Mouse (Mus musculus) heart, postnatal 0 days (tissue): ENCODE data around the gene Xxylt1. TPM values are rescaled to one million over a fixed set of nuclear protein-coding genes. Genes with fewer than 3 reads are reported as not detected.

Experiments
- ATAC-seq: fragments of 200-750 bp; cut with Nextera tagmentation; 2 replicates; pipeline ENCODE4 v1.8.0; 2017; ENCODE audit warnings: low read depth, moderate number of reproducible peaks, moderate library complexity; ENCODE audit not compliant: insufficient read depth
- DNase-seq: peaks from one replicate; pipeline ENCODE4 v3.0.0-alpha.2; 2016; ENCODE audit warnings: low spot score
- H3K27ac ChIP-seq: fragments of 300-500 bp; sonication (generic); 2 replicates; pipeline ENCODE4 v1.5.1; 2014; ENCODE audit warnings: low read depth, mild to moderate bottlenecking
- H3K27me3 ChIP-seq: fragments of 300-500 bp; sonication (generic); 2 replicates; pipeline ENCODE4 v1.6.1; 2014; ENCODE audit warnings: low read length, mixed read lengths; ENCODE audit not compliant: control insufficient read depth, insufficient read depth
- H3K36me3 ChIP-seq: fragments of 300-500 bp; sonication (generic); replicated peaks from 2 replicates; pipeline ENCODE4 v1.6.1; 2014; ENCODE audit warnings: low read length, mixed read lengths; ENCODE audit not compliant: control insufficient read depth, insufficient read depth
- H3K4me1 ChIP-seq: fragments of 300-500 bp; sonication (generic); 2 replicates; pipeline ENCODE4 v1.6.1; 2014; ENCODE audit warnings: antibody characterized with exemption; ENCODE audit not compliant: control insufficient read depth, insufficient read depth
- H3K4me2 ChIP-seq: fragments of 300-500 bp; sonication (generic); 2 replicates; pipeline ENCODE4 v1.6.1; 2014; ENCODE audit warnings: low read depth, mild to moderate bottlenecking, low read length, moderate library complexity
- H3K4me3 ChIP-seq: fragments of 300-500 bp; sonication (generic); 2 replicates; pipeline ENCODE4 v1.5.1; 2014; ENCODE audit warnings: low read depth, low read length
- H3K9ac ChIP-seq: fragments of 300-500 bp; sonication (generic); replicated peaks from 2 replicates; pipeline ENCODE4 v1.6.1; 2014; ENCODE audit warnings: low read depth, low read length, mixed read lengths
- H3K9me3 ChIP-seq: fragments of 300-500 bp; sonication (generic); replicated peaks from 2 replicates; pipeline ENCODE4 v1.6.1; 2016; ENCODE audit warnings: low read length; ENCODE audit not compliant: control insufficient read depth
- CTCF ChIP-seq: IDR thresholded peaks from 2 replicates; pipeline ENCODE4 v1.5.1; 2016; ENCODE audit warnings: antibody characterized with exemption, control low read depth, low read depth
- EP300 ChIP-seq: IDR thresholded peaks from 2 replicates; pipeline ENCODE4 v1.6.1; 2016; ENCODE audit warnings: antibody characterized with exemption, low read depth
- WGBS: fragments of 180-500 bp; shearing (Covaris S2); extraction: QIAGEN DNeasy Blood & Tissue Kit; methylation state at CpG from one replicate; pipeline ENCODE4 v1.1.7; 2014; 5-methylcytosine and 5-hydroxymethylcytosine counted together
- polyA plus RNA-seq: library from polyadenylated mRNA; unstranded; fragments of >200 nt; fragmentation: Nextera tagmentation; extraction: Ambion mirVana; gene quantifications from 2 replicates; pipeline ENCODE4 v1.2.1, GENCODE M21; 2015
- total RNA-seq: library from RNA; depleted of rRNA; stranded (reverse); fragments of >200 nt; gene quantifications from 2 replicates; pipeline ENCODE4 v1.2.3, GENCODE M21; 2014; ENCODE audit warnings: low replicate concordance

The Xxylt1 gene
- total and polyA plus RNA-seq, 2 experiments from 2014 or later = 5.9 to 16.2 TPM

- Histone ChIP-seq H3K4me2 (no peak overlapping the region), H3K36me3 (no peaks in the 10 kb centered on the region), H3K27ac (no peak overlapping the region), H3K9me3 (no peaks in the 10 kb centered on the region), H3K27me3 (no peaks in the 10 kb centered on the region), H3K9ac (no peak overlapping the region), H3K4me3 (no peak overlapping the region), H3K4me1 (peaks cover 4% of the 10 kb centered on the region; the same call in 1 of the 2 replicates)
- ATAC-seq = no peak
- WGBS = 63% methylated on average over 7 of the region's 7 CpGs
- no peak for DNase-seq
- no peak for TF ChIP-seq EP300
Observed at GRCm38 (mm10) chr16:31068280-31068679, 13.0 kb downstream of the Xxylt1 start.

DNA sequence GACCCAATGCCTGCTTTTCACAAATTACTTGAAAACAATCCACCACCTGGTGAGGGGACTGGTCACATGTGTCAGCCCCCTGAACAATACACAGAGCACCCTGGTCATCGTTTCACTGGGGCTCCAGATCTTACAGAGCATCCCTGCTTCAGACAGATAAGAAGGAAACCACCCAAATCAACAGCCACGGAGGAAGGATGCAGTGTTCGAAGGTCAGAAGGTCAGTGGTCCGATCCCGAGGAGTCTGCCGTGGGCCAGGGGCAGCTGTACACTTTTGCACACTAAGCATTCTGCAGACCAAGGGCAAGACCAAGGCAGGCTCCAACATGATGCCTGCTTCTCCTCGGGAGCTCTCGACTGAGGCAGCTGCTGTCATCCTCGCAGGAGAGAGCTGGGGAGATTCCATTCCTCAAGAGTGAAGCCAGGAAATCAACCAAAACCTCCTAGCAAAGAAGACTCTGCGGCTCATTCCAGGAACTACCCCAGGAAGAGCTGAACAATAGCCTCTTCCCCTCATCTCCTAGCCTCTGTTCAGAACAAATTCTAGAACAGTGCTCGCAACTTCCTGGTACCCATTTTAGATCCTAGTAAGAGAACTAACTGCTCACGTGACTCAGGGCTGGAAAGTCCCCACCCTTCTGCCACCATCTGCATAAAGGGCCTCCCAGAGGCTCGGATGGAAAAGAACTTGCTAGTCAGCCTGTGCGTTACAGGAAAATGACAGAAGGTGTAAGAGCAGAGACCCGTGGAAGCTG is 14.7 kb downstream of the Xxylt1 start:
- DNase-seq (peak; percentile 72), ATAC-seq (peak; percentile 56)
- 37% methylated on average over 15 of the region's 15 CpGs for WGBS
- Histone ChIP-seq H3K4me1 (peaks cover 4% of the 10 kb centered on the region; the same call in 1 of the 2 replicates), H3K4me3 (no peak overlapping the region), H3K36me3 (no peaks in the 10 kb centered on the region), H3K27ac (peak overlapping the region; percentile 84), H3K9me3 (no peaks in the 10 kb centered on the region), H3K27me3 (no peaks in the 10 kb centered on the region), H3K9ac (no peak overlapping the region), H3K4me2 (no peak overlapping the region; the same call in 1 of the 2 replicates)
- TF ChIP-seq CTCF (no peak), EP300 (peak; percentile 85)

DNA sequence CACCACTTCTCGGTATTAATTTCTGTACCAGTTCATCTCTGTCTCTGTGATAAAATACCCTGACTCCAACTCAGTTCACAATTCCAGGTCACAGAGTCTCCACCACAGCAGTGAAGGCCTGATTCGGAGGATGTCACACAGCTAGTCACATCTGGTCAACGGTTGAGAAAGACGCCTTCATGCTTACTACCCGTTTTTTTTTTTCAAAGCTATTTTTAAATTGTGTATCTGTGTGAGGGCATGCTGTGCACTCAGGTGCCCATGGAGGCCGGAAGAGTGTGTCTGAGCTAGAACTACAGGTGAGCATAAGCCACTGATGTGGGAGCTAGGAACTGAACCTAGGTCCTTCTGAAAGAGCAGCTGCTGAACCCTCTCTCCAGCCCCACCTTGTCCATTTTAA is 16.4 kb downstream of the Xxylt1 start:
- Histone ChIP-seq H3K9me3 (no peaks in the 10 kb centered on the region), H3K4me3 (no peak overlapping the region), H3K4me1 (no peaks in the 10 kb centered on the region; the same call in 1 of the 2 replicates), H3K27ac (no peak overlapping the region), H3K36me3 (no peaks in the 10 kb centered on the region), H3K4me2 (no peak overlapping the region), H3K9ac (no peak overlapping the region), H3K27me3 (no peaks in the 10 kb centered on the region)
- no peak for TF ChIP-seq CTCF
- TF ChIP-seq EP300 = no peak
- no peak for ATAC-seq
- no peak for DNase-seq
- 73% methylated on average over 6 of the region's 6 CpGs for WGBS

- WGBS = 74% methylated on average over 3 of the region's 3 CpGs
- no peaks in the 10 kb centered on the region for H3K9me3 ChIP-seq
- no peaks in the 10 kb centered on the region for H3K27me3 ChIP-seq
- ATAC-seq (no peak), DNase-seq (no peak)
- TF ChIP-seq EP300 = no peak
- TF ChIP-seq CTCF = no peak
- H3K4me1 ChIP-seq = peaks cover 3% of the 10 kb centered on the region; the same call in 1 of the 2 replicates
- no peaks in the 10 kb centered on the region for H3K36me3 ChIP-seq
- no peak overlapping the region for H3K27ac ChIP-seq
- no peak overlapping the region for H3K4me2 ChIP-seq
- H3K4me3 ChIP-seq = no peak overlapping the region
- no peak overlapping the region for H3K9ac ChIP-seq
Observed at GRCm38 (mm10) chr16:31062918-31063317, 18.3 kb downstream of the Xxylt1 start.

DNA sequence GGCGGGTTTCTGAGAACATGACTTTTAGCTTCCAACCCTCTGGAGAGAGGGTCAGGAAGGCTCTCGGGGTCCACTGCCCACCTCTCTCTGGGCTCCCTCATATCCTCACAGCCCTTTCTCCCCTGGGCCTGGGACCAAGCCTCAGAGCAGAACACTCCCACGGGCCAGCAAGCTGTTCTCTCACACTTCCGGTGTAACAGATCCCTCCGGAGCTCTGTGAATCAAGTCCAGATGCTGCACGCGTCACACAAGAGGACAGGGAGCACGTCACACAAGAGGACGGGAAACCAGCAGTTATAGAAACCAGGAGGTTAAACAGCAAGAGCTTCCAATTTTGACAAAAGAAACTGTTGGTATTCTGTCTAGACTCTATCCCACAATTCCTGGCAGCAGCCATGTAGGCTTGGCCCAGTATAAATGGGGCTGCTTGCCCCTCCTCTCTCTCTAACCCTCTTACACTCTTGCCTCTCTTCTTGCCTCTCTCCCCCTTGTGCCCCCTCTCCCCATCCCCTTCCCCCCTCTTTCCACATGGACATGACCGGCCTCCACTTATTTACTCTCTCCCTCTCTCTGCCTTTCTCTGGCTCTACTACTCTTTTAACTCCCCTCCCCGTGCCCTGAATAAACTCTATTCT is 19.9 kb downstream of the Xxylt1 start:
- Histone ChIP-seq H3K4me2 (no peak overlapping the region), H3K4me3 (no peak overlapping the region), H3K27me3 (no peaks in the 10 kb centered on the region), H3K9ac (no peak overlapping the region), H3K27ac (peak overlapping the region; percentile 27; the same call in 1 of the 2 replicates), H3K4me1 (peaks cover 3% of the 10 kb centered on the region), H3K36me3 (no peaks in the 10 kb centered on the region), H3K9me3 (no peaks in the 10 kb centered on the region)
- WGBS = 51% methylated on average over 10 of the region's 11 CpGs
- ATAC-seq (peak; percentile 49; the same call in 1 of the 2 replicates), DNase-seq (peak; percentile 44)
- no peak for TF ChIP-seq EP300
- TF ChIP-seq CTCF = no peak
